Mouse (Mus musculus): ENCODE measurements around the gene Glipr2.

The Glipr2 gene

GRCm38 (mm10) chr4:43957292-43957845, at the start of gene Glipr2:
Gene Glipr2, plus strand, starts transcription at chr4:43957401.
- peak; percentile 98 for DNase-seq (ENCODE audit: low read depth, low spot score)

GRCm38 (mm10) chr4:43918221-43918620, 39.0 kb upstream of the Glipr2 start:
- no peak for DNase-seq (ENCODE audit: low read depth, low spot score)

GRCm38 (mm10) chr4:43920602-43921001, 36.6 kb upstream of the Glipr2 start:
- DNase-seq (ENCODE audit: low read depth, low spot score) = peak; percentile 43

DNA sequence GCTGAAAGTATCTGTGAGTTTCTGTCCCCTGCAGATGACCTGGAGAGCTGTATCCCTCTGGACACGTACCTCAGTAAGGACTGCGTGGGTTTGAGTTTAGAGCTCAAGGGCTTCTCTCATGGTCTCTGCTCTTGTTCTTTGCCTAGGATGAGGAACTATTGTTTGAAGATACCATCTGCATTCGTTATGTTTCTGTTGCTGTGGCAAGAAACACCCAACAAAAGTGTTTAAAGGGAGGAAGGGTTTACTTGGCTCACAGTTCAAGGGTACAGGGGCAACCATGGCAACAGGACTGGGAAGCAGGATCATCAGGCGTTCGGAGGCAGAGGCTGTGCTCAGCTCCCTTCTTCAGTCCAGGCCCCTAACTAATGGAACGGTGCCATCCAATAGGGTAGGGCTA, 32.1 kb upstream of the Glipr2 start:
- DNase-seq (ENCODE audit: low read depth, low spot score) = no peak

DNA sequence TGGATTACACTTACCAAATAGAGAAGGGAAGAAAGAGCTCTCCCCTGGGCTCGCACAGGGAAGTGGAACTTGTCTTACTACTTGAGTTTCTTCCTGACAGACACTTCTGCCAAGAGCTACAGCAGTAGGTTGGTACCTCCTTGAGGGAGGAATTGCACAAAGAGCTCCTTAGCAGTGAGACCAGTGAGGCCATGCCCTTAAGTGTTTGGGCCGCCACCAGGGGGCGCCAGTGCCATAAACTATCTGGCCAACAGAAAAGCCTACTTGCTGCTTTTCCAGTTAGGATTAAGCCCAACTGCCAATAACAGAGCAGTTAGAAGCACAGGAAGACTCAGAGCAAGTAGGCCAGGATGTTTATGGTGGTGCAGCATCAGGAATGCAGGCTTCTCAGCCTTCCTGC, 31.4 kb upstream of the Glipr2 start:
- peak; percentile 81 for DNase-seq (ENCODE audit: low read depth, low spot score)

GRCm38 (mm10) chr4:43927826-43928225, 29.4 kb upstream of the Glipr2 start:
- DNase-seq (ENCODE audit: low read depth, low spot score) = peak; percentile 60

- no peak for DNase-seq (ENCODE audit: low read depth, low spot score)
Observed at GRCm38 (mm10) chr4:43931877-43932276, 25.3 kb upstream of the Glipr2 start.

DNA sequence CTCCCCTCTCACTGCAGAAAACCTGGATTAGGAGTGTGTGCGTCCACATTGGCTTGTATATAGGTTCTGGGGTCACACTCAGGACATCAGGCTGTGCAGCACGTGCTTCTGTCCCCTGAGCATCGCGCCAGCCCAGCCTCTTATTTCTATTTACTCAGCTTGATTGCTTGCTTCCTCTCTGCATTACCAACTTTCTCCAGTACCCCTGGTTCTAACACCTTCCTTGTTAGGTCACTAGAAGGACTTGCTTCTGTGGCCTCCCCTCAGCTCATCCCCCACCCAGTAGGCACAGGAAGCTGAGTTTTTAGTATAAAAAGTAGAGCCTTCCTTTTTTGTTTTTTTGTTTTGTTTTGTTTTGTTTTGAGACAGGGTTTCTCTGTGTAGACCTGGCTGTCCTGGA, 21.0 kb upstream of the Glipr2 start:
- DNase-seq (ENCODE audit: low read depth, low spot score) = no peak

DNA sequence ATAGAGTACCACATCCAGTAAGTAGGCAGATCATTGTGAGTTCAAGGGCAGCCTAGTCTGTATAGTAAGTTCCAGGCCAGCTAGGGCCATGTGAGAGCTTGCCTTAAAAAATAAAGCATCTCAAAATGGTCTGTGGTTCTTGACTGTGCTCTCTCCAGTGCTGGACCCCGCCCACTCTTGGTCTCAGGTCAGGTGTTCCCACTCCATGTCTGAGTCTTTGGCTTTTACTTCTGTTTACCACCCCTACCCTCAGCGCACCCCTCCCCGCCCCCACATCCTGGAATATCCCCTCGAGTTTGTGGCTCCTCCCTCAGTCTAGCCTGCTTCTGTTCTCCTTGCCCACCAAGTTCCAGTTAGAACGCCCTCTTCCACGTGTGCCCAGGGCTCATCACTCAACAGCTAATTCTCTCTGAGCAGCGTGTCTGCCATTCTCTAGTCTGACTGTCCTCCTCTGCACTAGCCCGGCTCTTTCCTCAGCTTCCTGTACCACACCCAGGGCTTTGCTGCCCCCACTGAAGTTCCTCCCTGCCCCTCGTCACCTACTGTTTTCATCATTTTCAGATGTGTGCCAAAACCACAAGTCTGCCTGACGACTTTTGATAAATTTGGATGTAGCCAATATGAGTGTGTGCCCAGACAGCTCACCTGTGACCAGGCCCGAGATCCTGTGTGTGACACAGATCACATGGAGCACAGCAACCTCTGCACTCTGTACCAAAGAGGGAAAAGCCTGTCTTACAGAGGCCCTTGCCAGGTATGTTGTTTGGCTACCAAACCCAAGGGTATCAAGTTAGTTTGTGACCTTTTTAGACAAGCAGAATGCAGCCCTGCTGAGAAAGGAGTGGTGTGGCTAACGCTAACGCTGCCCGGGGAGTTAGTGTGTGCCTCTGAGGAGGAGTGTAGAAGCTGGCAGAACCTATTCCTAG, 20.2 kb upstream of the Glipr2 start:
- no peak for DNase-seq (ENCODE audit: low read depth, low spot score)

- DNase-seq (ENCODE audit: low read depth, low spot score) = no peak
Observed at GRCm38 (mm10) chr4:43941315-43941714, 15.9 kb upstream of the Glipr2 start.

DNA sequence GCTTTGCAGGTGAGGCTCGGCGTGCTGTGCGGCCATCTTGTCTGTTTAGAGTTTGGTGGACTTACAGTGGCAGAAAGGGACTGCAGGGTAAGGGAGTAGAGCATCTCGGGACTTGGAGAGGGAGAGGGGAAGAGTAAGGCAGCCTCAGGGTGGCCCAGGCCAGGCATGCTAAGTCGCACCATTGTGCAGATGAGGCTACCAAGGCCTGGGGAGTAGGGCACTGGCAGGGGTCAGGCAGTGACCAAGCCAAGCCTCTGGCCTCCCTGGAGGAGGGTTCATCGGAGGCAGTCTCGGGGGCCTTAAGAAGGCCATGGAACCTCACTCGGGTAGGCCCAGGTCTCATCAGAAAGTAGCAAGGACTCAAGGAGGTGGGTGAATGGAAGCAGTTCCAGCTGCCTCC, 14.8 kb upstream of the Glipr2 start:
- DNase-seq (ENCODE audit: low read depth, low spot score) = no peak

DNA sequence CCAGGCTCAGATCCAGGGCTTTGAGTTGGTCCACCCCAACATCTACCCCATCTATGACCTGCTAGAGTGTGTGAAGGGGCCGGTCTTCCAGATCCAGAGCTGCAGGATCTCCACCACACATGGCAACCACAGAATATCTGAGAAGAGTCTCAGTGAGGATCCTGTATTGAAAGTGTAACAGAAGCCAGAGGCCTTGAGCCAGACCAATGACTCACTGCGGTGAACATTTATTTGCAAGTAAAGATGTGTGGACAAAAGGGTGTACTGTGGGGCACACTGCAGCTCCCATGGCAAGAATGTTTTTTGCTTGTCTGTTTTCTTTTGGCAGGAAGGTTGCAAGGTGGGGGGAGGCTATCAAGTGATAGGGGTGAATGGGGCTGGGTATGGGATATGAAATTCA, 9.6 kb upstream of the Glipr2 start:
- no peak for DNase-seq (ENCODE audit: low read depth, low spot score)

DNA sequence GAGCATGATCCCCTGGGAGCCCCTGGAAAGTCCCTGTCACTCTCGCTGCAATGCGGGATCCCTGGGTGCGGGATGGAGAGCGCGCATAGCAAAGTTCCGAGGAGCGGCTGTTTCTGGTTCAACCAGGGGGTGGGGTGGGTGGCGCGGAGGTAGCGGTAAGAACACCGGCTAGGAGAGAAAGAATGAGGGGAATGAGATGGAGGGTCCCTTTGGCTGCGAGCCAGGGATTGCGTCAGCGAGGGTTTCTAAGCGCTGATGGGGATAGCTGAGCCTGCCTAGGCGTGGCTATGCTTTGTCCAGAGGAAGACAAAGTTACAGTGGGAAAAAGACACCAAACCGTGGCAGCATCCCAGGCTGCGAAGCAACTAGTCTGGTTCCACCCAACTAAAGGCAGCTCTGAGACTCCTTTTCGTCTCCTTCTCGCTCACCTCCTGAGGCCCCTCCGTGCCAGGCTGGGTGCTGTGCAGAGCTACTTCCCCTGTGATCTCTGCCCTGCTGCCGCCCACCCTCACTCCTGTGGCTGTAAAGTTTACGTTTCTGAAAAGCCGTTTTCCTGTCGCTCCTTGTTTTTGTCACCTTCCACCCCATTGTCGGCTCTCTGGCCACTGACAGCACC, 753 bp downstream of the Glipr2 start:
- peak; percentile 81 for DNase-seq (ENCODE audit: low read depth, low spot score)

DNA sequence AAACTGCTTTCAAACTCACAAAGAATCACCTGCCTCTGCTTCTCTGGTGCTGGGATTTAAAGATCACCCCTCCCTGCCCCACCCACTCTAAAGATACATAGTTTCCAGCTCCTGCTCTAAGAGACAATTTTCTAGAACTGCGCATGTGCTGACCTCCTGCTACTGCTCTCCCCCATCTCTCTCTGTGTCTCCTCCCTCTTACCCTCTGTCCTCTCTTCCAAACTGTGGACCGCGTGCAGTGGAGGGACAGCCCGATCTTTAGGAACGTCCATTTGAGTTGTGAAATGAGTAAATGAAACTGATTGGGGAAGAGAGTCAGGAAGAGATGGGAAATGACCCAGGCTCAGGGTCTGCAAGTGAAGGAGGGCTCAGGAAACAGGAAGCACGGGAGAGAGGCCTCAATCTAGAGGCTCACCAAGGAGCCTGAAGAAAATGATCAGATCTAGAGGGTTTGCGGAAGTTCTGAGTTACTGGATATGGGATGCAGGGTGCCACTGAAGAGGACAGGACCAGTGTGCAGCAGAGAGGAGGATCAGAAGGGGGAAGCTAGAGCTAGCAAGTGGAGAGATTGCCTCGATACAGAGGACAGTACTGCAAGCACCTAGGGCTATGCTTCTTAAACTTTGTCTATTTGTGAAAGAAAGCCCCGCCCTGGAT, 2.5 kb downstream of the Glipr2 start:
- no peak for DNase-seq (ENCODE audit: low read depth, low spot score)

DNA sequence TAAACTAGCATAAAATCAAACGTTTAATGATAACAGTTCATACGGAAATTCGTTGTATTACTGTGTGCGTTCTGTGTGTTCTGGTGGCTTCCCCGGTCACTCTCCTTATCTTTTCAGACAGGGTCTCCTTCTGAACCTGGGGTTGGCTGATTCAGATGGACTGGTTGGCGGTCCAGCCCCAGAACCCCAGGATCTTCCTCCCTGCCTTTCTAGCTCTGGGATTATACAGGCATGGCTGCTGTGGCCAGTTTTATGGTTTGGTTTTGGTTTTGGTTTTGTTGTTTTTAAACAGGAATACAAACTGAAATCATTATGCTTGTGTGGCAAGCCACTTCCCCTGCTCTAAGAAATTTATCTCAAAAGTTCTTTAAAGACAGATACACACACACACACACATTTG, 3.0 kb downstream of the Glipr2 start:
- no peak for DNase-seq (ENCODE audit: low read depth, low spot score)

GRCm38 (mm10) chr4:43964326-43964833, 7.2 kb downstream of the Glipr2 start:
- peak; percentile 29 for DNase-seq (ENCODE audit: low read depth, low spot score)

DNA sequence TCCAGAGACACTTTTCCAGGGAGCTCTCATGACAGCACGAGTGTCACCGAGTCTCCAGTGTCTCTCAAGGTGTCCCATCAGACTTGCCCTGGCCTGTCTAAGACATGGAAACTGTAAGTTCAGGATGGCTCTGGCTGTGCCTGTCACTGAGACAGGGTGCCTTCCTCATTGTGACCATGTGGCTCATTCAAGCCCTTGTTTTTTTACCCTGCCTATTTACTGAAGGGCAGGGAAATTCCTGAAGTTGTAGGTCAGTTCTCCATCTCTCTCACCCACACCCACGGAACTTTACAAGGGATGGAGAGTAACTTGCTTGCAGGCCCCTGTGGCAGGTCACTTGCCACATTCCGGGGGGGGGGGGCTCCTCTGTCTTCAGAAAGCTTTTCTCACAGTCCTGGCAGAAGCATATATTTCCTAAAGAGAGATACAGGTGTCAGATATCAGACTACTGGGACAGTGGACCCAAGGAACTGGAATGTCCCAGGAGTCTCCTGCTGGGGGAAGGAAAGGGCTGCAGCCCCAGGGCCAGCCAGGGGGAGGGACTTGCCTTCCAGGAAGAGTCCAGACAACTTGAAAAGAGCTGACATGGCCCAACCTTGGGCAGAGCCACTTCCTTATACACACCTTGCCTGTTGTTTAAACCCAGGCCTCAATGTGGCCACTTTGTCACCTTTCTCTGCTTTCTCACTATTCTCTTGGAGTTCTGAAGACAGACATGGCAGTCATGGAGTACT, 7.9 kb downstream of the Glipr2 start:
- peak; percentile 28 for DNase-seq (ENCODE audit: low read depth, low spot score)

DNA sequence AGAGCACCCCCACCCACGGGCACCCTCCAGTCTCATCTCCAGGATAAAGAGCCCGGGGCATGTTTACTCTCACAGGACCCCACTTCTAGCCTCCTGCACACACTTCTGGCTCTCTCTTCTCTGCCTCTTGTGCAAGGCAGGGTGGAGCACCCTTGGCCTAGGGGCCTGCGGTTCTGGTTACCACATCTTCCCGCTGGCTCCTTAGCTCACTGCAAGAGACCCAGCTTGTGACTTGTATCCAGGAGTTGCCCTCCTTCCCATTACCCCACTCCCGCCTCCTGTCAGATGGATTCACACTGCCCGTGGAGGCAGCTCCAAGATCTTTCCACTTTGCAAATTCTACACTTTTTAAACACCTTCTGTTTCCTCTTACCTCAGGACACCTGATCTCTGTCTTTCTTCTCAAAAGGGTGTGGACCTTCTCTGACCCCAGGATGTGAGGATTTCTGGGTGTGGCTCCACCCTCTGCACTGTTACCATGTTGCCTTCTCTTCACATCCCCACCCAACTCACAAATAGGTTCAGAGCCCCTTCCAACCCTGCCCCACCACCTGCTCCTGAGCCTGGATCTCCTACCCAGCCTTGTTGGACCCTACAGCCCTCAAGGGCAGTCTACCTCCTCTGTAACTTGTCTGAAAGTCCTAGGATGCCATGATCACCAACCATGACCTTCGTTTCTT, 8.8 kb downstream of the Glipr2 start:
- DNase-seq (ENCODE audit: low read depth, low spot score) = peak; percentile 69

DNA sequence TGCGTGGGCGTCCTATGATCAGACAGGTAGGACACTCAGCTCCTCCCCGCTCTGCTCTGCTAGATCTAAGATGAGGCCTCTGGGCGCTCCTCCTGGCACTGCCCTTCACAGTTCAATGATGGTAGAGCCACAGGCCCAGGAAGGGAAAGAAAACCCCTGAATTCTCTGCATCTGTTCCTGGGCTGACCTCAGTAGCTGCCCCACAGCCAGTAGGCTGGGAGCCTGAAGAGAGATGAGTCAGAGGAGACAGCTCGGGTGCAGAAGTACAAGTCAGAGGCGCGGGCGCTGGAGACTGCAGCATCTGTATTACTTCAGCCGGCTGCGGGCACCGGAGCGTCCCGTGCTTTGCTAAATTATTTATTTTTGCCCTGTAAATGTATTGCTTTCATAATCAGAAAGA, 11.4 kb downstream of the Glipr2 start:
- no peak for DNase-seq (ENCODE audit: low read depth, low spot score)

- peak; percentile 41 for DNase-seq (ENCODE audit: low read depth, low spot score)
Observed at GRCm38 (mm10) chr4:43969373-43969772, 12.2 kb downstream of the Glipr2 start.

Measured in ES-CJ7 (cell line).